Mouse (Mus musculus) kidney, embryonic 14.5 days (tissue): ENCODE measurements at regions not wholly inside any gene's neighbourhood (a gene's known extent, or its start where the extent isn't known, plus 50 kb on each side); places are given as distances from the start of the nearest gene placed in this dataset.

Source experiments
- ATAC-seq: fragments of 200-750 bp; cut with Nextera tagmentation; 2 replicates; pipeline ENCODE4 v1.8.0; 2017; ENCODE audit warnings: moderate number of reproducible peaks, mild to moderate bottlenecking, moderate TSS enrichment, moderate library complexity; ENCODE audit not compliant: low FRiP score, low TSS enrichment
- H3K27ac ChIP-seq: fragments of 300-500 bp; sonication (generic); 2 replicates; pipeline ENCODE4 v1.5.1; 2014; ENCODE audit warnings: low read depth, mild to moderate bottlenecking, low read length, moderate library complexity, mixed read lengths
- H3K27me3 ChIP-seq: fragments of 300-500 bp; sonication (generic); 2 replicates; pipeline ENCODE4 v1.6.1; 2014; ENCODE audit warnings: mild to moderate bottlenecking, low read length; ENCODE audit not compliant: control insufficient read depth, insufficient read depth
- H3K36me3 ChIP-seq: fragments of 300-500 bp; sonication (generic); 2 replicates; pipeline ENCODE4 v1.6.1; 2014; ENCODE audit warnings: low read length, mixed read lengths; ENCODE audit not compliant: control insufficient read depth, insufficient read depth
- H3K4me1 ChIP-seq: fragments of 300-500 bp; sonication (generic); 2 replicates; pipeline ENCODE4 v1.6.1; 2014; ENCODE audit warnings: low read length, mixed read lengths; ENCODE audit not compliant: control insufficient read depth, insufficient read depth
- H3K4me2 ChIP-seq: fragments of 300-500 bp; sonication (generic); replicated peaks from 2 replicates; pipeline ENCODE4 v1.6.1; 2014; ENCODE audit warnings: low read depth, mild to moderate bottlenecking, low read length
- H3K4me3 ChIP-seq: fragments of 300-500 bp; sonication (generic); 2 replicates; pipeline ENCODE4 v1.5.1; 2014; ENCODE audit warnings: mild to moderate bottlenecking, low read length
- H3K9ac ChIP-seq: fragments of 300-500 bp; sonication (generic); 2 replicates; pipeline ENCODE4 v1.6.1; 2014; ENCODE audit warnings: low read depth, mild to moderate bottlenecking, low read length, moderate library complexity
- H3K9me3 ChIP-seq: fragments of 300-500 bp; sonication (generic); 2 replicates; pipeline ENCODE4 v1.6.1; 2016; ENCODE audit warnings: low read length; ENCODE audit not compliant: control insufficient read depth
- WGBS: fragments of 180-500 bp; shearing (Covaris S2); extraction: QIAGEN DNeasy Blood & Tissue Kit; methylation state at CpG from one replicate; pipeline ENCODE4 v1.1.7; 2014; 5-methylcytosine and 5-hydroxymethylcytosine counted together

DNA sequence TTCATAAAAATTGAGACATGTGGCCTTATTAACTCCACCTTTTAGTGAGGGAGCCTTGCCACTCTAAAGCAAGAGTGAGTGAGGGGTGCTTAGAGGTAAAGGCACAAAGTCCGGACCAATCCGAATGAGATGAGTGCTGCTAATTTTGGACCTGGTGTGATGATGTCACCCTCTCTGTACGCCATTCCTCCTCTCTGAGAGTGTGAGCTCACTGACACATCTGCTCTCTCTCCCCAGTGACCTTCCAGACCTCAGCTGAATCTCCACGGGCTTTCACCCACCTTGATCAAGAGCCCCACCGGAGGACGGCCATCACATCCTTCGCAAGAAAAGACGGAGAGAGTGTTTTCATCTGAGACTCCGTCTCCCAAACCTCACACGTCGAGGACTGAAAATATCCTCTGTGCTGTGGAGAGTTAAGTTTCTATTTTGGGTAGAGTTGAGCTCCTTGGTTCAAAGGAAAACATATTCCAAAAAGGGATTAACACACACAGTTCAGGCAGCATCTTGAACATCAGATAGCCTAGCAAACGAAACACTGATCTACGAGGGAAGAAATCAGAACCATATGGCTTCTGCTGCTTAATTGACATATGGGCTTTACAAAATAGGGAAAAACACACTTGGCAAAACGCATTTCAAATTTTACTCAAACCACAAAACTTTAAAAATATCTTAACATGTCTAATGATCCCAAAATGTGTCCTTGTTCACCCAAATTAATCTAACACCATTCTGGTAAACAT, 96.2 kb upstream of the 3110018I06Rik start:
- H3K27me3 ChIP-seq = no peaks in the 10 kb centered on the region
- H3K36me3 ChIP-seq = no peaks in the 10 kb centered on the region
- 80% methylated on average over 14 of the region's 14 CpGs for WGBS
- no peak overlapping the region for H3K4me3 ChIP-seq
- no peak overlapping the region for H3K9ac ChIP-seq
- no peaks in the 10 kb centered on the region for H3K9me3 ChIP-seq
- H3K4me1 ChIP-seq = no peaks in the 10 kb centered on the region
- ATAC-seq = no peak
- no peak overlapping the region for H3K4me2 ChIP-seq
- no peak overlapping the region for H3K27ac ChIP-seq

GRCm38 (mm10) chr12:107394467-107394866, 94.0 kb upstream of the 3110018I06Rik start:
- WGBS = 56% methylated on average over 1 of the region's 1 CpGs

DNA sequence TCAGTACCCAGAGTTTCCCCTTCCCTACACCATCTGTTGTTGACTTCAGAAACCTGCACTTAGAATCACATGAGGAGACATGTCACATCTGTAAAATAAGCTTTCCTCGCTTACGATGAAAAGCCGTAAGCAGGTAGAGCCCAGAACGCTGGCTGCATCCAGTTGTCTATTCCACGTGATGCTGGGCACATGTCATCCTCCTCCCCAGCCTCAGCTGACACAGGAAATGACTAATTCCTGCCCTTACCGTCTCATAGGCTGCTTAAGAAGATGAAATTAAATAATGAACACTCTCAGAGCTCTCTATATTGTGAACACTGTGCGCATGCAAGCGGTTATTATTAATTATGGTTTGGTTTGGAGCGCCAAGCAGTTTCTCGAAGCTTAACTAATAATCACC, 83.6 kb upstream of the 3110018I06Rik start:
- H3K36me3 ChIP-seq = no peaks in the 10 kb centered on the region
- no peaks in the 10 kb centered on the region for H3K9me3 ChIP-seq
- H3K4me3 ChIP-seq = no peak overlapping the region
- H3K4me1 ChIP-seq = no peaks in the 10 kb centered on the region
- no peak overlapping the region for H3K9ac ChIP-seq
- ATAC-seq = no peak
- no peaks in the 10 kb centered on the region for H3K27me3 ChIP-seq
- no peak overlapping the region for H3K27ac ChIP-seq
- no peak overlapping the region for H3K4me2 ChIP-seq
- 85% methylated on average over 10 of the region's 10 CpGs for WGBS

More at GRCm38 (mm10) chr12:107394467-107394866, 94.0 kb upstream of the 3110018I06Rik start:
- Histone ChIP-seq H3K4me2 (no peak overlapping the region), H3K9me3 (no peaks in the 10 kb centered on the region), H3K9ac (no peak overlapping the region), H3K27ac (no peak overlapping the region), H3K4me3 (no peak overlapping the region), H3K36me3 (no peaks in the 10 kb centered on the region), H3K4me1 (no peaks in the 10 kb centered on the region), H3K27me3 (no peaks in the 10 kb centered on the region)
- no peak for ATAC-seq

DNA sequence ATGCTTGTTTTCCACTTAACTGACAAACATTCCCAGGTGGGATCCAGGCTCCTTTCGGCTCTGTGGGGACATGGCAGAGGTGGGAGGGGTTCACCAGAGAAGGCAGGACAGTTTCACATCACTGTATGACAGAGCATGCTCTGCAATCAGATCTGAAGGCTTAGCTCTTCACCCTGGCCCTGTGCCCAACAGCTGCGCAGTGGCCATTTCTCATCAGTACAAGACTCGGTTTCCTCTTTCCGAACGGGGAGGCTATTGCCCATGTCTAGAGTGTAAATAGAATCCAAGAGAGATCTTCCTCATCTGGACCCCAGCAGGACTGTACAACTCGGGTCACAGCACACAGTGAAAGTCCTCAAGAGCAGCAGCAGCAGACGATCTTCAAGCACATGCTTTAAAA, 64.5 kb upstream of the 3110018I06Rik start:
- Histone ChIP-seq H3K27ac (no peak overlapping the region), H3K4me1 (no peaks in the 10 kb centered on the region), H3K9ac (no peak overlapping the region), H3K4me3 (no peak overlapping the region), H3K9me3 (no peaks in the 10 kb centered on the region), H3K27me3 (no peaks in the 10 kb centered on the region), H3K36me3 (no peaks in the 10 kb centered on the region), H3K4me2 (no peak overlapping the region)
- WGBS = 80% methylated on average over 7 of the region's 7 CpGs
- no peak for ATAC-seq

- Histone ChIP-seq H3K27me3 (no peaks in the 10 kb centered on the region), H3K9ac (no peak overlapping the region), H3K27ac (no peak overlapping the region), H3K4me2 (no peak overlapping the region), H3K36me3 (no peaks in the 10 kb centered on the region), H3K4me1 (no peaks in the 10 kb centered on the region), H3K9me3 (no peaks in the 10 kb centered on the region), H3K4me3 (no peak overlapping the region)
- ATAC-seq = no peak
- 60% methylated on average over 4 of the region's 4 CpGs for WGBS
These were observed 49.9 kb upstream of the 3110018I06Rik start for GRCm38 (mm10) chr12:107438506-107438905.
